Mouse (Mus musculus): Measurements from ENCODE around the gene Ext2.

GRCm38 (mm10) chr2:93665472-93665871 is 156.9 kb downstream of the Ext2 start:
- no peak for TF ChIP-seq GATA1 (IDR thresholded peaks at IDR 0.05; ENCODE audit: borderline replicate concordance, low read length)
- no peak for TF ChIP-seq FLI1 (IDR thresholded peaks at IDR 0.05; ENCODE audit: low read length)

Measured in megakaryocyte, embryonic 14.5 days (primary cell).